ENCODE assay signal across 19 mouse cellular contexts in the genomic region with DNA sequence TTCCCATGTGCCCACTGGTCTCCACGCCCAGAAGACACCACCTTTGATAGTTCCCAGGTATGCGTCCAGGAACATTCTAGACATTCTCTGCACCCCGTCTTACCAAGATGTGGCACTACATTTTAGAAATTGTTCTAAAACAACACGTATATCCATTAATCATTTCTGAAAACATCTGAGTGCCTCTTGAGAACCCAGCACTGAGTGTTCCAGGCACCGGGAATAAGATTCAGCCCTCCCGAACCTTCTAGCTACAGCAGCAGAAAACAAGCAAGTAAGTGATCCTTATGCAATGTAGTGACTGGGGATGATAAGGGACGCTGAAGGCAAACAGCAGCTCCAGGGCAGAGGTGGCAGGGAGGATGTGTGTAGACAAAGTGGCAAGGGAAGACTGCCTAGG. TPM values are rescaled to one million over a fixed set of nuclear protein-coding genes. Genes with fewer than 3 reads are reported as not detected.
DNase-seq lines count a peak whose midpoint lies in the region; ATAC-seq and TF ChIP-seq lines count a peak whose summit lies in the region.
"Had no signal": no experiment of that assay in that cellular context is flagged by ENCODE, and none has a peak within 500 bp of the region (broad histone marks: within the 10 kb centered on the region; RNA-seq: fewer than 3 reads in every experiment).

No protein-coding gene starts in this region.

- peak; percentile 53 for ATAC-seq in lung, postnatal 0 days
- ATAC-seq: activated CD4-positive, CD25-positive, alpha-beta regulatory T cell, adult 4 months; CD4-positive, CD25-positive, alpha-beta regulatory T cell, adult 4 months; Patski had no signal

- TF ChIP-seq EP300 in lung, postnatal 0 days (IDR thresholded peaks at IDR 0.05), result peak; percentile 94

- H3K27me3 ChIP-seq in lung, postnatal 0 days (replicated peaks; ENCODE audit: insufficient read depth, low read length), result no peaks in the 10 kb centered on the region

- H3K4me2 ChIP-seq in lung, postnatal 0 days (replicated peaks; ENCODE audit: low read depth, low read length), result no peak overlapping the region

- H3K27ac ChIP-seq in lung, postnatal 0 days (ENCODE audit: low read length), result peak overlapping the region; percentile 43; the same call in 1 of the 2 replicates

- DNase-seq in lung, postnatal 0 days (ENCODE audit: low spot score), result peak; percentile 69
- no peak for DNase-seq in lung, postnatal 36 days
- DNase-seq: adrenal gland, adult 2 months; adrenal gland, adult 8-10 months; adrenal gland, postnatal 10 days; adrenal gland, postnatal 14 days; adrenal gland, postnatal 25 days; adrenal gland, postnatal 36 days; B cell, adult 2 months; cerebellum, adult 11 months; cerebellum, adult 11-12 months; cerebellum, adult 18-20 months; cerebellum, adult 2 months had no signal

- no peak for TF ChIP-seq CTCF in lung, postnatal 0 days (IDR thresholded peaks at IDR 0.05)

- 46% methylated on average over 7 of the region's 7 CpGs for WGBS in lung, postnatal 0 days

- H3K36me3 ChIP-seq in lung, postnatal 0 days (ENCODE audit: insufficient read depth, low read length), result no peaks in the 10 kb centered on the region
- H3K36me3 ChIP-seq: G1E had no signal

- no peak overlapping the region for H3K4me3 ChIP-seq in lung, postnatal 0 days (ENCODE audit: low read depth, low read length)

- no peak overlapping the region for H3K9ac ChIP-seq in lung, postnatal 0 days (replicated peaks; ENCODE audit: low read depth)

- H3K4me1 ChIP-seq in lung, postnatal 0 days (ENCODE audit: insufficient read depth, low read depth, low read length), result no peaks in the 10 kb centered on the region

- H3K9me3 ChIP-seq in lung, postnatal 0 days (ENCODE audit: low read length), result no peaks in the 10 kb centered on the region

RNA-seq across cellular contexts. Expression of gene Lrrc52, which starts 24.9 kb away (rescaled TPM):
- 0.99 and 1.1 TPM in 2 replicates for polyA plus RNA-seq in lung, postnatal 0 days (2015; fragmentation: Nextera tagmentation; extraction: Ambion mirVana)
- polyA plus RNA-seq: activated CD4-positive, CD25-positive, alpha-beta regulatory T cell, adult 4 months; adrenal gland, adult 2 months; brain, embryonic 14.5 days; C2C12; CD4-positive, CD25-positive, alpha-beta regulatory T cell, adult 4 months; G1E; Patski had no signal
